Mouse (Mus musculus) sigmoid colon, adult 10 weeks (tissue): ENCODE data around the gene Olfr283. TPM values are rescaled to one million over a fixed set of nuclear protein-coding genes. Genes with fewer than 3 reads are reported as not detected.

ENCODE experiments used
- polyA plus RNA-seq: library from polyadenylated mRNA; stranded (reverse); fragments of 350-450 nt; fragmentation: Illumina TruSeq; extraction: RNeasy Lipid Tissue Mini Kit (QIAGEN cat#74804); gene quantifications from one replicate; pipeline ENCODE4 v1.2.3, GENCODE M21; 2014; ENCODE audit warnings: low read depth, low replicate concordance

Gene Olfr283
- polyA plus RNA-seq = not detected

GRCm38 (mm10) chr15:98380846-98381245 is at the start of gene Olfr283:
Gene Olfr283, minus strand, starts transcription at chr15:98380946.

DNA sequence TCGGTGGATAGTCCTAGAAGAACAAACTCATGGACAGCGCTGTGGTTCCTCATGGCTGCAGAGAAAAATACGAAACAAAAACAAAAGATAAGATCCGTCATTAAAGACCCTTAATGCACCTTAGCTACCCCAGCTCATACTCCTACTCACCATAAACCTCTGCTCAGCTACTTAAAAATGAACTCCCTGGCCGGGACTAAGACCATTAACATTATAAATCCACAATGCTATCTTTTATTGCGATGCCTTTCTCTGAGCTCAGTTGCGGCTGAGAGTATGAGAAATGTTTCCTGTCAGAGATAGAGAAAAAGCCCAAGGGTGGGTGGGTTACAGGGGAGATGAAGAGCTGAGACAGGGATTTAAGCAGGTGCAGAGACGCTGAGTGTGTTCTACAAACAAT is 39.9 kb downstream of the Olfr283 start, which contains the start of gene Olfr284:
Olfr284 (minus strand) TSS at position 101 of the 400 bp plus-strand sequence.

Other genes with a start within 250 kb of the Olfr283 start
- gene Asb8, start 215.3 kb downstream of the Olfr283 start, polyA plus RNA-seq = 33.2 TPM
- not detected for gene Ccdc184, start 213.8 kb downstream of the Olfr283 start, polyA plus RNA-seq
- gene Olfr288, start 185.4 kb downstream of the Olfr283 start, polyA plus RNA-seq = not detected
- not detected for gene Gm44579, start 160.0 kb downstream of the Olfr283 start, polyA plus RNA-seq
- gene Olfr287, start 159.9 kb downstream of the Olfr283 start, polyA plus RNA-seq = not detected
- gene Olfr286, start 146.5 kb downstream of the Olfr283 start, polyA plus RNA-seq = not detected
- not detected for gene H1fnt, start 123.7 kb downstream of the Olfr283 start, polyA plus RNA-seq
- gene Zfp641, start 84.8 kb downstream of the Olfr283 start, polyA plus RNA-seq = 0.98 TPM
- gene Olfr285, start 63.6 kb downstream of the Olfr283 start, polyA plus RNA-seq = not detected
- gene Olfr284, start 40.0 kb downstream of the Olfr283 start, polyA plus RNA-seq = not detected
- not detected for gene Olfr282, start 50.3 kb upstream of the Olfr283 start, polyA plus RNA-seq
- gene Olfr281, start 71.6 kb upstream of the Olfr283 start, polyA plus RNA-seq = not detected
- not detected for gene OR5BS1P, start 89.0 kb upstream of the Olfr283 start, polyA plus RNA-seq
- not detected for gene Lalba, start 101.8 kb upstream of the Olfr283 start, polyA plus RNA-seq
- gene Olfr279, start 111.5 kb upstream of the Olfr283 start, polyA plus RNA-seq = not detected
- 36.2 TPM for gene Kansl2, start 153.3 kb upstream of the Olfr283 start, polyA plus RNA-seq
- 66.8 TPM for gene Ccnt1, start 190.0 kb upstream of the Olfr283 start, polyA plus RNA-seq
- 2.1 TPM for gene 4930415O20Rik, start 190.1 kb upstream of the Olfr283 start, polyA plus RNA-seq
- 16.8 TPM for gene Adcy6, start 229.1 kb upstream of the Olfr283 start, polyA plus RNA-seq
- gene Cacnb3, start 249.9 kb upstream of the Olfr283 start, polyA plus RNA-seq = 0.63 TPM